Mouse (Mus musculus): ENCODE measurements around the gene Fam72a.

GRCm38 (mm10) chr1:131513136-131513535 is 14.6 kb upstream of the Fam72a start:
- no peak for TF ChIP-seq CTCF (IDR thresholded peaks at IDR 0.05; ENCODE audit: low read depth, low read length)
- no peak for TF ChIP-seq TAL1 (conservative IDR thresholded peaks at IDR 0.05; ENCODE audit: low read depth, low read length)

All from G1E (cell line).